Mouse (Mus musculus) hindlimb bud, embryonic 11.5 days (tissue): ENCODE data around the gene Tada3.

Experiments
- DNase-seq: peaks from one replicate; pipeline ENCODE4 v3.0.0-alpha.2; 2012; ENCODE audit warnings: low read depth, low spot score; ENCODE audit errors: extremely low spot score

The Tada3 gene

GRCm38 (mm10) chr6:113388960-113389359 lies 11.3 kb upstream of the Tada3 start, which contains the start of gene Ttll3:
Gene Ttll3, plus strand, starts transcription at chr6:113389260.
- no peak for DNase-seq

GRCm38 (mm10) chr6:113386025-113386424 lies 8.3 kb upstream of the Tada3 start:
- DNase-seq = no peak

- DNase-seq = no peak
These were observed 7.6 kb upstream of the Tada3 start for GRCm38 (mm10) chr6:113385160-113385714.

GRCm38 (mm10) chr6:113384351-113384927 lies 6.8 kb upstream of the Tada3 start:
- DNase-seq = no peak

- no peak for DNase-seq
These were observed 2.8 kb upstream of the Tada3 start for GRCm38 (mm10) chr6:113380480-113380879.

GRCm38 (mm10) chr6:113379246-113379645 lies 1.6 kb upstream of the Tada3 start:
- DNase-seq = no peak

- DNase-seq = peak; percentile 6
These were observed 549 bp downstream of the Tada3 start for GRCm38 (mm10) chr6:113377172-113377495.

GRCm38 (mm10) chr6:113373491-113373890 lies 4.2 kb downstream of the Tada3 start:
- DNase-seq = no peak

GRCm38 (mm10) chr6:113370194-113370929 lies 7.3 kb downstream of the Tada3 start:
- no peak for DNase-seq

GRCm38 (mm10) chr6:113368577-113368976 lies 9.1 kb downstream of the Tada3 start:
- DNase-seq = no peak

GRCm38 (mm10) chr6:113368124-113368523 lies 9.6 kb downstream of the Tada3 start:
- no peak for DNase-seq

GRCm38 (mm10) chr6:113367574-113367973 lies 10.1 kb downstream of the Tada3 start:
- no peak for DNase-seq

- DNase-seq = no peak
These were observed 11.0 kb downstream of the Tada3 start for GRCm38 (mm10) chr6:113366639-113367038.

GRCm38 (mm10) chr6:113364518-113365135 lies 13.1 kb downstream of the Tada3 start:
- no peak for DNase-seq

- DNase-seq = no peak
These were observed 15.4 kb downstream of the Tada3 start for GRCm38 (mm10) chr6:113362241-113362640.

- no peak for DNase-seq
These were observed 16.2 kb downstream of the Tada3 start for GRCm38 (mm10) chr6:113361476-113361875.

- DNase-seq = no peak
These were observed 24.0 kb downstream of the Tada3 start for GRCm38 (mm10) chr6:113353696-113354095.

- no peak for DNase-seq
These were observed 24.9 kb downstream of the Tada3 start for GRCm38 (mm10) chr6:113352820-113353219.

- DNase-seq = no peak
These were observed 26.0 kb downstream of the Tada3 start for GRCm38 (mm10) chr6:113351653-113352052.

- no peak for DNase-seq
These were observed 26.5 kb downstream of the Tada3 start for GRCm38 (mm10) chr6:113351161-113351560.

- DNase-seq = no peak
These were observed 27.1 kb downstream of the Tada3 start for GRCm38 (mm10) chr6:113350538-113350937.

GRCm38 (mm10) chr6:113346897-113347296 lies 30.8 kb downstream of the Tada3 start:
- DNase-seq = no peak
